Mouse (Mus musculus): ENCODE results near the gene Inpp5k. TPM values are rescaled to one million over a fixed set of nuclear protein-coding genes. Genes with fewer than 3 reads are reported as not detected.
"Not testable (repeated sequence)": the region's sequence is repeated elsewhere in the genome, so short reads cannot be mapped to it uniquely, and the experiment has no call there.

The Inpp5k gene
- polyA plus RNA-seq, 1 experiment from 2014 or later, result 19.7 TPM

DNA sequence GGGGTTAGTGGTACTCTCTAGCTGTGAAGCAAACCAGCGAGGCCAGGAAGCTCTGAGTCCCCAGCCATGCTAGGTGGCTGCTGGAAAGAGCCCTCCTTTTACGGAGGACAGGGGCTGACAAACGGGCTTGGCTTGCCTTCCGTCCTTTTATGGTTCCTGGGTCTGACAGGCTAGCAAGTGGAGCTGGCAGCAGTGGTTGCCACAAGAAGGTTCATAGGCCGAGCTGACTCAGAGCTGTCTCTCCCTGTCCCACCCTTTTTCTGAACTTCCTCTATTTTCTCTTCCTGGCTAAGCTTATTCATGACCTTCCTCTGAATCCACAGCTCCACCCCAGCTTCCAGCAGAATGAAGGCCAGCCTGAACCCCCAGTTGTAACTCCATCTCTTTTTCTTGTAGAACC lies 38.2 kb upstream of the Inpp5k start:
- peaks cover 8% of the 10 kb centered on the region; the same call in 1 of the 2 replicates for H3K36me3 ChIP-seq (ENCODE audit: control insufficient read depth, insufficient read depth, low read length)

GRCm38 (mm10) chr11:75594431-75594830 lies 36.4 kb upstream of the Inpp5k start:
- Histone ChIP-seq H3K27ac (ENCODE audit: low read depth, low read length) (no peak overlapping the region), H3K27me3 (ENCODE audit: control insufficient read depth, insufficient read depth, low read length) (no peaks in the 10 kb centered on the region), H3K4me1 (ENCODE audit: control insufficient read depth, insufficient read depth, low read length) (peaks cover 10% of the 10 kb centered on the region), H3K36me3 (ENCODE audit: control insufficient read depth, insufficient read depth, low read length) (peaks cover 8% of the 10 kb centered on the region; the same call in 1 of the 2 replicates), H3K4me3 (ENCODE audit: low read depth, low read length) (no peak overlapping the region), H3K9ac (ENCODE audit: low read depth, low read length) (no peak overlapping the region), H3K4me2 (no peak overlapping the region), H3K9me3 (replicated peaks; ENCODE audit: control insufficient read depth, low read length) (no peaks in the 10 kb centered on the region)
- WGBS (ENCODE audit: insufficient replicate concordance), result 82% methylated on average over 9 of the region's 9 CpGs
- no peak for ATAC-seq (replicated peaks; ENCODE audit: insufficient number of reproducible peaks, low FRiP score, low TSS enrichment)

More for the DNA sequence above, 38.2 kb upstream of the Inpp5k start:
- peaks cover 20% of the 10 kb centered on the region for H3K4me1 ChIP-seq (ENCODE audit: control insufficient read depth, insufficient read depth, low read length)
- no peak overlapping the region for H3K9ac ChIP-seq (ENCODE audit: low read depth, low read length)
- no peaks in the 10 kb centered on the region for H3K9me3 ChIP-seq (replicated peaks; ENCODE audit: control insufficient read depth, low read length)
- no peak for ATAC-seq (replicated peaks; ENCODE audit: insufficient number of reproducible peaks, low FRiP score, low TSS enrichment)
- no peak overlapping the region for H3K4me3 ChIP-seq (ENCODE audit: low read depth, low read length)
- H3K27ac ChIP-seq (ENCODE audit: low read depth, low read length), result no peak overlapping the region
- no peak overlapping the region for H3K4me2 ChIP-seq
- WGBS (ENCODE audit: insufficient replicate concordance), result 84% methylated on average over 5 of the region's 5 CpGs
- no peaks in the 10 kb centered on the region for H3K27me3 ChIP-seq (ENCODE audit: control insufficient read depth, insufficient read depth, low read length)

DNA sequence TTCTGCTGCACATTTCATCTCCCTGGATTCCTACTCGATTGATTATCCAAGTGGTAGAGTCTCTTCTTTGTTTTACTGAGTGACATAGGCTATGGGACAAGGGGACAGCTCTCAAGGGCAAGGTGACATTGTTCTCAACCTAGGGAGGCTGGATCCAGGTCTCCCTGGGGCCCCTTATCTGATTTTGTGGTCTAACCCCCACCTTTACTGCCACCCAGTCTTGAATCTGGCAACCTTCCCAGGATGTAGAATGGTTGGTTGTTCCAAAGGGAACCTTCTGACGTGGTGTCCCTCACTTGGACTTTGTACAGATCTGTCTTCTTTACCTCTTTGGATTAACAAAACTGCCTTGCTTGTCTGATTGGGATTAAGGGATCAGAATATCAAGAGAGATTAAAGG lies 35.4 kb upstream of the Inpp5k start:
- Histone ChIP-seq H3K27ac (ENCODE audit: low read depth, low read length) (no peak overlapping the region), H3K36me3 (ENCODE audit: control insufficient read depth, insufficient read depth, low read length) (peaks cover 8% of the 10 kb centered on the region; the same call in 1 of the 2 replicates), H3K27me3 (ENCODE audit: control insufficient read depth, insufficient read depth, low read length) (no peaks in the 10 kb centered on the region), H3K4me2 (no peak overlapping the region), H3K9me3 (replicated peaks; ENCODE audit: control insufficient read depth, low read length) (no peaks in the 10 kb centered on the region), H3K9ac (ENCODE audit: low read depth, low read length) (no peak overlapping the region), H3K4me3 (ENCODE audit: low read depth, low read length) (no peak overlapping the region), H3K4me1 (ENCODE audit: control insufficient read depth, insufficient read depth, low read length) (0 out of 2 replicates have a peak, but pooled peaks cover 8% of the 10 kb centered on the region)
- 78% methylated on average over 2 of the region's 2 CpGs for WGBS (ENCODE audit: insufficient replicate concordance)
- ATAC-seq (replicated peaks; ENCODE audit: insufficient number of reproducible peaks, low FRiP score, low TSS enrichment), result no peak

DNA sequence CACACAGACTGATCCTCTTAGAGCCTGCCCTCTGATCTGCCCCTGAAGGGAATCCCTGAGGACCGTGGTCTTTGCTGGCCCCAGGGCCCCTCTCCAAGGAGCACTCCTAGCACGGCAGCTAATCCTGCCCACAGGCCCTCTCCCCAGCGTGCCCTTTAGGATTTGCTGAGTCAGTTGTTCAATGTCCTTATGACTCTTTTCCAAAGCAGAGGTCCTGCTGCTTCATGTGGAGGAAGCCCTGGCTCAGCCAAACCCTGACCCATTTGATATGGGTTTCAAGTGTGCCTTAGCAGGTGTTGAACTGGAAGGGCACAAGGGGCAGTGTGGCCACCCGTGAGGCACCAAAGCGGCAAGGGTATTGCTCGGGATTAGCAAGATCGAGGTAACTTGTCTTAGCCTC lies 35.0 kb upstream of the Inpp5k start:
- H3K4me2 ChIP-seq, result no peak overlapping the region
- no peak for ATAC-seq (replicated peaks; ENCODE audit: insufficient number of reproducible peaks, low FRiP score, low TSS enrichment)
- 74% methylated on average over 7 of the region's 7 CpGs for WGBS (ENCODE audit: insufficient replicate concordance)
- H3K27ac ChIP-seq (ENCODE audit: low read depth, low read length), result no peak overlapping the region
- peaks cover 11% of the 10 kb centered on the region for H3K36me3 ChIP-seq (ENCODE audit: control insufficient read depth, insufficient read depth, low read length)
- H3K9ac ChIP-seq (ENCODE audit: low read depth, low read length), result no peak overlapping the region
- H3K4me3 ChIP-seq (ENCODE audit: low read depth, low read length), result no peak overlapping the region
- H3K27me3 ChIP-seq (ENCODE audit: control insufficient read depth, insufficient read depth, low read length), result no peaks in the 10 kb centered on the region
- H3K4me1 ChIP-seq (ENCODE audit: control insufficient read depth, insufficient read depth, low read length), result 0 out of 2 replicates have a peak, but pooled peaks cover 8% of the 10 kb centered on the region
- no peaks in the 10 kb centered on the region for H3K9me3 ChIP-seq (replicated peaks; ENCODE audit: control insufficient read depth, low read length)

GRCm38 (mm10) chr11:75596726-75597255 lies 34.0 kb upstream of the Inpp5k start:
- Histone ChIP-seq H3K36me3 (ENCODE audit: control insufficient read depth, insufficient read depth, low read length) (peaks cover 19% of the 10 kb centered on the region), H3K9ac (ENCODE audit: low read depth, low read length) (no peak overlapping the region), H3K9me3 (replicated peaks; ENCODE audit: control insufficient read depth, low read length) (no peaks in the 10 kb centered on the region), H3K4me1 (ENCODE audit: control insufficient read depth, insufficient read depth, low read length) (0 out of 2 replicates have a peak, but pooled peaks cover 8% of the 10 kb centered on the region), H3K27me3 (ENCODE audit: control insufficient read depth, insufficient read depth, low read length) (no peaks in the 10 kb centered on the region), H3K4me3 (ENCODE audit: low read depth, low read length) (no peak overlapping the region), H3K4me2 (no peak overlapping the region), H3K27ac (ENCODE audit: low read depth, low read length) (no peak overlapping the region)
- 76% methylated on average over 3 of the region's 3 CpGs for WGBS (ENCODE audit: insufficient replicate concordance)
- no peak for ATAC-seq (replicated peaks; ENCODE audit: insufficient number of reproducible peaks, low FRiP score, low TSS enrichment)

- Histone ChIP-seq H3K9ac (ENCODE audit: low read depth, low read length) (no peak overlapping the region), H3K9me3 (replicated peaks; ENCODE audit: control insufficient read depth, low read length) (no peaks in the 10 kb centered on the region), H3K36me3 (ENCODE audit: control insufficient read depth, insufficient read depth, low read length) (peaks cover 15% of the 10 kb centered on the region), H3K4me1 (ENCODE audit: control insufficient read depth, insufficient read depth, low read length) (0 out of 2 replicates have a peak, but pooled peaks cover 8% of the 10 kb centered on the region), H3K27me3 (ENCODE audit: control insufficient read depth, insufficient read depth, low read length) (no peaks in the 10 kb centered on the region), H3K4me3 (ENCODE audit: low read depth, low read length) (no peak overlapping the region), H3K4me2 (no peak overlapping the region), H3K27ac (ENCODE audit: low read depth, low read length) (no peak overlapping the region)
- WGBS (ENCODE audit: insufficient replicate concordance), result 92% methylated on average over 6 of the region's 6 CpGs
- no peak for ATAC-seq (replicated peaks; ENCODE audit: insufficient number of reproducible peaks, low FRiP score, low TSS enrichment)
Measured at GRCm38 (mm10) chr11:75598004-75598403, 32.8 kb upstream of the Inpp5k start.

- not testable (repeated sequence) for H3K9me3 ChIP-seq (replicated peaks; ENCODE audit: control insufficient read depth, low read length); H3K4me2 ChIP-seq; H3K9ac ChIP-seq (ENCODE audit: low read depth, low read length); H3K27ac ChIP-seq (ENCODE audit: low read depth, low read length); H3K4me1 ChIP-seq (ENCODE audit: control insufficient read depth, insufficient read depth, low read length); H3K4me3 ChIP-seq (ENCODE audit: low read depth, low read length); H3K27me3 ChIP-seq (ENCODE audit: control insufficient read depth, insufficient read depth, low read length); ATAC-seq (replicated peaks; ENCODE audit: insufficient number of reproducible peaks, low FRiP score, low TSS enrichment)
- WGBS (ENCODE audit: insufficient replicate concordance), result 96% methylated on average over 16 of the region's 17 CpGs
- peaks cover 16% of the 10 kb centered on the region for H3K36me3 ChIP-seq (ENCODE audit: control insufficient read depth, insufficient read depth, low read length)
Measured at GRCm38 (mm10) chr11:75599802-75600201, 31.0 kb upstream of the Inpp5k start.

DNA sequence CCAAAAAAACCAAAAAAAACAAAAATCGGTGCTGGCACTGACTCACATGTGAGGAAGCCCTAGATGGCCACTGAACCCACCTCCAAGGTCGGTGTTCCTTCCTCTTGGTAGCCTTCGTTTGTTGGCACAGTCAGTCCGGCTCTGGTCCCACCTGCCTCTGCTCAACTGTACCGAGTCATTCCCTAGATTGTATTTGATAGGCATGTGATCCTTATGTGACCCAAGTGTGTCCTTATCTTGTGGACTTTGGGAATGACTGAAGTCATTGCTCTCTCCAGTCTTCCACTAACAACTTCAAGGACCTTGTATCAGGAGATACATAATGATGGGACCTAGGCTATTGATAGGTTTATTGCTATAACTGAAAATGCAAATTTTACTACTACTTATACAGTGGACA lies 26.0 kb upstream of the Inpp5k start:
- 84% methylated on average over 5 of the region's 5 CpGs for WGBS (ENCODE audit: insufficient replicate concordance)
- no peaks in the 10 kb centered on the region for H3K9me3 ChIP-seq (replicated peaks; ENCODE audit: control insufficient read depth, low read length)
- no peak overlapping the region for H3K27ac ChIP-seq (ENCODE audit: low read depth, low read length)
- H3K9ac ChIP-seq (ENCODE audit: low read depth, low read length), result no peak overlapping the region
- peaks cover 26% of the 10 kb centered on the region for H3K36me3 ChIP-seq (ENCODE audit: control insufficient read depth, insufficient read depth, low read length)
- no peak overlapping the region for H3K4me3 ChIP-seq (ENCODE audit: low read depth, low read length)
- no peaks in the 10 kb centered on the region for H3K27me3 ChIP-seq (ENCODE audit: control insufficient read depth, insufficient read depth, low read length)
- no peaks in the 10 kb centered on the region for H3K4me1 ChIP-seq (ENCODE audit: control insufficient read depth, insufficient read depth, low read length)
- no peak for ATAC-seq (replicated peaks; ENCODE audit: insufficient number of reproducible peaks, low FRiP score, low TSS enrichment)
- no peak overlapping the region for H3K4me2 ChIP-seq

DNA sequence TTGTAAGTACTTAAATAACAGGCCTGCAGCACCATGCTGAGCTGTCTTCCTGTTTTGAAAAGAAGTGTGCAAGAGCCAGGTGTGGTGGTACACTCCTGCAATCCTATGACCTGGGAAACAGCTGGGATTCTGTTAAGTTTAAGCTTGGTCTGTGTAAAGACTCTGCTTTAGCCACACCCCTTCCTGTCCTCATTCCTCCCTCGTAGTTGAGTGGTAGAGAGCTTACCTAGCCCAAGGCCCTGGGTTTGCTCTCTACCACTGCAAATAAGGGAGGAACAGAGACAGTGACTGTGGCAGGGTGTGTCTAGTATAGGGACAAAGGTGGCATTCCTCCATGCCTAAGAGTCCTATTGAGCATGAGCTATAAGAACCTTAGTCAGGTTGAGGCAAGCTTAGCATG lies 25.5 kb upstream of the Inpp5k start:
- no peak overlapping the region for H3K27ac ChIP-seq (ENCODE audit: low read depth, low read length)
- H3K27me3 ChIP-seq (ENCODE audit: control insufficient read depth, insufficient read depth, low read length), result no peaks in the 10 kb centered on the region
- peaks cover 31% of the 10 kb centered on the region for H3K36me3 ChIP-seq (ENCODE audit: control insufficient read depth, insufficient read depth, low read length)
- no peak for ATAC-seq (replicated peaks; ENCODE audit: insufficient number of reproducible peaks, low FRiP score, low TSS enrichment)
- no peaks in the 10 kb centered on the region for H3K9me3 ChIP-seq (replicated peaks; ENCODE audit: control insufficient read depth, low read length)
- H3K9ac ChIP-seq (ENCODE audit: low read depth, low read length), result no peak overlapping the region
- no peak overlapping the region for H3K4me2 ChIP-seq
- 48% methylated on average over 1 of the region's 1 CpGs for WGBS (ENCODE audit: insufficient replicate concordance)
- H3K4me1 ChIP-seq (ENCODE audit: control insufficient read depth, insufficient read depth, low read length), result no peaks in the 10 kb centered on the region
- H3K4me3 ChIP-seq (ENCODE audit: low read depth, low read length), result no peak overlapping the region
